Mouse (Mus musculus): ENCODE results near the gene Fndc1.

Gene Fndc1

DNA sequence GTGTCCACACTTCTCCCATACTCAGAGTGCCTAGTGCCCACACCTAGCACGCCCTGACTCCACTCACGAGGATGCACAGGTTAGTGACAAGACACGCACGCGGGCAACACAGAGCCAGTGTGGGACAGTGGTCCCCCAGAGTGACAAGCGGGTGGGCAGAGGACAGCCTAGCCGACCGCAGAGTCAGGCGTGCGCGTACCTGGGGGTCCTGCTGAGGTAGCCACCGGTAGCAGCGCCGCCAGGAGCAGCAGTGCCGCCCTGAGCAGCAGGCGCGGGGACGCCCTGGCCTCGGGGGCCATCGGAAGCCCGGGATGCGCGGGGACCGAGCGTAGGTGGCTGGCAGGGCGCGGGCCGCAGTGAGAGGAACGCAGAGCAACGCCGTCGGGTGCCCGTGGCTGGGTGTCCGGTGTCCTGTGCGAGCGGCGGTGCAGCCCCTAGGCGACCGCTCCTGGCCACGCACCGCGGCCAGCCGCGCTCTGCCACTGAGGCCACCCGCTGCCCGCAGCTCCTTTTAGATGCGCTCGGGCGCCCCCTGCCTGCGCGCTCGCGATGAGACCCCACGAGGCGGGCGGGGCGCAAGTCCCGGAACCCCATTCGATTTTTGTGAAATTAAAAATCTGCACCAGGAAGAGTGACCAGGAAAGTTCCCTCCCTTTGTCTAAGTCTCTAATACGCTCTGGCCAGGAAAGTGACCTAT, at the start of gene Fndc1:
Gene Fndc1 (minus strand): TSS at position 484 of the 697 bp plus-strand sequence.
- peak; percentile 59 for DNase-seq (ENCODE audit: low spot score)

DNA sequence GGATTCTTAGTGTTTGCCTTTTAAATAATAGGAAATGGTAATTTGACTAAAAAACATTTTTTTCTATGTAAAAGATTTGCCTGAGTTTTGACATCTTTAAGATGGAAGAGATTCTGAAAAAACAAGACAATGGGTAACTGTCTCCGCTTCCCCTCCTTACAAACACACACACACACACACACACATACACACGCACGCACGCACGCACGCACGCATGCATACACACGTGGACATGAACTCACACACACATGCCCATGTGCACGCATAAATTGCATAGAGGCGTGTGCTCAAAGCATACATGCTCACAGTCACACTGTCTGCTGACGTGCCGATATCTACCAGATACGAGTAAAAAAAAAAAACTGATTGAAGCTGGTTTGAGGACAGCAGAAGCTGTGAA, 49.4 kb upstream of the Fndc1 start:
- no peak for DNase-seq (ENCODE audit: low spot score)

DNA sequence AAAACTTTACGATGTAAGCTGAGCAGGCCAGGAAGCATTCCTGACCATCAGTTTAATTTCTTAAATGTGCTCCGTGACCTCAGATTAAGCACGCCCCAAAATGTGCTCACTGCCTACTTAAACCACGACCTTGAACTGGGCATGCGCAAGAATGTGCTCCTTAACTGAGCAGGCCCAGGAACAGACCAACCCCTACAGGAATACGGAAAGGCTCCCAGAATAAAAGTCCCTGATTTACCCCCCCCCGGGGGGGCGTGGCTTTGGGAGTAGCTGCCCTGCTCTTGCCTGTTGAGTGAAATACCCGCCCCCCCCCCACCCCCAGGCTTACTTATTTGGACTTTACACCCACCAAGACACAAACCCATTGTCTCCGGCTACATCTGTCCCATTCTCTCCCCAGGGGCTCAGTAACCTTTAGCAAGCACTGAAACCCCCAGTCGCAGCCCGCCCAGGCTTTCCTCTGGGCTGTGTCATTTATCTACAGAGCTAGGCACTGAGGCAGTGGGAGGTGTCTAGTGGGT, 48.9 kb upstream of the Fndc1 start:
- DNase-seq (ENCODE audit: low spot score): no peak

DNA sequence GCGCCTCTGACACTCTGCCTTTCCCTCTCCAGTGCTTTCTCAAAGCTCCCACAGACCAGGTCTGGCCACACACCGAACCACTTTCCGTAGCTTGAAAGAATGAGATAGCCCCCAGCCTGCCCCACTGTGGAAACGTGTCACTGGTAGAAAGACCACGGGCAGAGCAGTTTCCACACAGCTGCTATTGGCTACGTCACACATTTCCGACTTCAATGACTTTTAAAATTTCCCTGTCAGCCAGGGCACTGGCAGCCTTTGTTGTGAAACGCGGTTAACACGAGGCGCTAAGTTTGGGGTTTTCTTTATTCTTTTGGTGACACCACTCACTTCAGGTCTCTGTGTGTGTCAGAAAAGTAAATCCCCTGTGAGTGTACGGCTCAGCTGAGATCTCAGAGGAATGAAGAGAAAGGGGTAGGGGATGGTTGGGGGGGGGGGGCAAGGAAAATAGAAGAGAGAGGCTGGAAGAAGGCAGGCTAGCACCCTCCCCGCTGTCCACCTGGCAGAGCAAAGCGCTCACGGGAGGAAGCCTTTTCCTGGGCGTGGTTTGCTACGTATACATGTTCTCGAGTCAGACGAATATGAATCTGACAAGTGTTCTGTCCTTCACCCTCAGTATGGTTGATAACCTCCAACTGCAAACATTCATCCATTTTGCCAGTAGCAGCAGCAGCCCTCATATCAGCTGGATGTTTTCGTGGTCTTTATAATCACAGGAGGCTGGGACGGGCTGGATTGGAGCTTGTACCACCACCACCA, 47.9 kb upstream of the Fndc1 start:
- no peak for DNase-seq (ENCODE audit: low spot score)

DNA sequence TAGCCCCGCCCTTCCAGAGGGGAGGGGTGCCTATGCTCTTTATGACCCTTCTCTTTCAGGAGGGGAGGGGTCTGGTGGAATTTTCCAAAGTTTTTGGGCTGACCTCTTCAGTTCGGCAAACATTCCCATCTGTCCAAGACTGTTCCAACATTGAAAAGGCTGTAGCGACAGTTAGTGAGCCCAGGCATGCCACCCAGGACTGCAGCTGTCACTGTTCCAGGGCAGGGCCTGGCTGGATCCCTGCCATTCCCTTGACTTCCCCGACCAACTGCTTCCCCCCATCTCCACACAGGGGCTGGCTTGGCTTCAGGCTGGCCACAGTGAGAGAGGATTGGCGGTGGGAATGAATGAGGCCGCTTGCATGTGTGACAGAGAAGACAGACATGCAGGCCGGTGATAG, 46.3 kb upstream of the Fndc1 start:
- no peak for DNase-seq (ENCODE audit: low spot score)

DNA sequence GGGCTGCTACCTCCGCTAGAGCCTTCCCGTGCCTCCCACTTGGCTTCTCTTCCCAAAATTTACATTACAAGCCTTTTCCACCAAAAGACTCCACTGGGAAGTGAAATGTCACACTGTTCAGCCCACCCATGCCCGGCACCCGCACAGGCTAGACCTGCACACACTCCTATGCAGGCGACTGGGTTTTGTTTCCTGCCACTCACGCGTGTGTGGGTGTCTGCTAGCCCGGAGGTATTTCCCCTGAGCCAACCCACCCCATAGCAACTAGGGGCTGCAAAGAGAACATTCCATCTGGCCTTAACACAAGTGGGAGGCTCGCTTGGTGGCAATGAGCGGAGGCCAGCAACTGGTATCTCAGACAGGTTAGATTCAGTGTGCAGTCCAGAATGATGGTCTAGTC, 44.7 kb upstream of the Fndc1 start:
- DNase-seq (ENCODE audit: low spot score): peak; percentile 46

DNA sequence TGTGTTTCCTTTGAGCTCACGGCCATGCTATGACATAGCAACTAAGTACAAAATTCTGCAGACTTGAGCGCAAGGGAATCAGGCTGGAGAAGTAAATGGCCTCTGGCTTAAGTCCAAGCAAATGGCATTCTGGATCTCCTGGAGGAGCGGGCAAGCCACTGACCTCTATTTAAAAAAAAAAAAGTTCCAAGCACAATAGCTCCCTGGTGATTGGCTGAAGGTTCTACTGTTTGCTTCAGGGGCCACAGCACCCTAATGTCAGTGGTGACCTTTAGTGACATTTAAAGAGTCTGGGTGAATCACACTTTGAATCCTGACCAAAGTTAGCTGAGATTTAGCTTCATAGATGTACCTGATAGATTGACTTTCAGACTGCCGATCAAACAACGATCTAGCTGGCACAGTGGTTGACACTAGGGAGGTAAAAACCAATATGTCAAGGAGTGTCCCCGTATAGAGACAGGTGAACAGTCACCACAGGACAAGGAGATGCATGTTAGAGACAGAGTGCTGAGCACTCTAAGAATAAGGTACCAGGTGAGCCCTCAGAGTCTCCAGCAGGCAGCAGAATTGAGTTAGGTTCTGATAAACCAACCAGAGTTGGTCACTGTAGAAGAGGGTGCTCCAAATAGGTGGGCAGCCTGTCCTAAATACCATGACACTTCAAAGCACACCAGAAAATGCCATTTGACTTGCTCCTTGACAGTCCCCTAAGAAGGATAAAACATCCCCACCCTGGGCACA, 43.9 kb upstream of the Fndc1 start:
- no peak for DNase-seq (ENCODE audit: low spot score)

DNA sequence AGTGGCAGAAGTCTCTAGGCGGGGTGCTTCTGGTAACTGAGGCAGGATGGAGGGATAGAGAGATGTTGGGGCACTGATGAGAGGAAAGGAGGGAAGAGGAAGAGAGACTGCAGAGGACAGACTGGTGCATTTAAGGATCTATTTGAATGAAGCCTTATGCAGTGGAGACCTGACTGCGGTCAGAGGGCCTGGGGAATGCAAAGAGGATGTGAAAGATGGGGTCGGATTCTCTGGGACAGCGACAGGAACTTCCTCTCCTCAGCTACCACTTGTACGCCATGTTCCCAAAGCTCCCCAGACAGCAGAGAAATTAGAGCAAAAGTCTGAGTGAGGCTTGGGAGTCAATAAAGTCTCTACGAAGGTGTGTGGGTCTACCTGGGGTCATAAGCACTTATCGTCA, 42.0 kb upstream of the Fndc1 start:
- peak; percentile 28 for DNase-seq (ENCODE audit: low spot score)

DNA sequence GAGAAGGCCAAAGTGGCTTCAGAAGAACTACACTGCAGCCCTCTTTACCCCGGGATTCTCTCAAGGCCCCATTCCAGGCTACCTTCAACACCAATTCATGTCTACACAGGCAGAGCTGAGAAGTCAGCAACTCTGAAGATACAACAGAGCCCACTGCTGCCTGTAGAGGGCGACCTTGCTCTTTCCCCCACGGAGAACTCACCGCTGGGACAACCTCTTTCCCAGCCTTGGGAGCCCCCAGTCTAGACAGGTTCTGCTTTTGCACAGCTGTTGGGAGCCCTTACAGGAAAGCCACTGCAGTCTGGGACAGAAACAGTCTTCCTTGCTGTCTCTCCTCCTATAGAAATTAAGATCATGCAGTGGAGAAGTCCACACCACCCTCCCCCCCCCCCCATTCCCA, 41.5 kb upstream of the Fndc1 start:
- peak; percentile 83 for DNase-seq (ENCODE audit: low spot score)

DNA sequence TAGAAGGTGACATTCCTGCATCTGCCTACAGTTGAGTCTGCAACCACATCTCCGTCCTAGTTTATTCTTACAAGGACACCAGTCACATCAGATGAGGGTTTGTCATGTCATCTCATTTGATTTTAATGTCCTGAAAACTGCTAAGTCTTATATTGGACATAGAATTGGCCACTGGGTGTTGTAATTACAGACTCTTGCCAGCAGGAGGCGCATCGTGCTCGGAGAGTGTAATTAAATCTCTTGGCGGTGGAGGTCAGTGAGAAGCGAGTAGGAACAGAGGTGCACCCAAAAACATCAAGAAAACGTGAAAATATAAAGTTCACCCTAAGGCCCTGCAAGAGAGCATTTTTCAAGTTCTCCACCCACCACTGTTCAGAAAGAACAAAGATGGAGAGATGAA, 37.6 kb upstream of the Fndc1 start:
- DNase-seq (ENCODE audit: low spot score): no peak

DNA sequence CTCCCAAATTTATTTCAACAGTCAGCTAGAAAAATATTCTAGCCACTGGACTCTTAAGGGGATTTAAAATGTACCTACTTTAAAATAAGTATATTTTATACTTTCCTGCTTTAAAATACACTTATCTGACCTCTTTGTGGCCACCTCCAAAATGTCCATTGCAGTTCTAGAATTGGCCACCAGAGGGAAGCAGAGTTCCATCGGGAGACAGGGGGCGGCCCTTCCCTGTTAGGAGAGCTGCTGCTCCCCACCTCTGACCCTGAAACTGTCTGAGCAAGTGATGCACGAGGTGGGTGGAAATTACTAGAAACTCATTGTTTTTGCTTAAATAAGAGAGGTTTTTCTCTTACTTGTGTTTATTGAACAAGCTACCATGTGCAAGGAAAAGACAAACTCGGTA, 36.6 kb upstream of the Fndc1 start:
- peak; percentile 66 for DNase-seq (ENCODE audit: low spot score)

DNA sequence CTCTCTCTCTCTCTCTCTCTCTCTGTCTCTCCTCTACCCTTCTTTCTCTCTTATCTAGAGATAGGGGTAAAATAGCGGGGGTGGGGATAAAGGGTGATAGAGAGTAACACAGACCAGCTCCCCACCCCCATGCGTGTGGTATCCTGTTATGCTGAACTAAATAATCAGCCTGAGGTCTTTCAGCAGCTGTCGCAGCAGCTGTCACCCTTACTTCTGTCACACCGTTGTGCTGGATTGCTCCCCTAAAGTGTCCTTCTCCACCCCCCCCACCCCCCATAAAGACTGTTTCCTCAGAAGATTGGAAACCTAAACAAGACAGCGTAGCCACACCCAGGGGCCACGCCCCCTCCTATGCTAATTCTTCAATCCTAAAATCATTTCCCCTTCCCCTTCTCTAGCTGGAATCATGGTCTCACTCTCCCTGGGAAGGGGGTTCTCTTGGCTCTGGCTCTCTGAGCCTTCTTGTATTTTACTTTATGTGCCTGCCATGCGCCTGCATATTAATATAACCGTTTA, 33.8 kb upstream of the Fndc1 start:
- DNase-seq (ENCODE audit: low spot score): no peak

DNA sequence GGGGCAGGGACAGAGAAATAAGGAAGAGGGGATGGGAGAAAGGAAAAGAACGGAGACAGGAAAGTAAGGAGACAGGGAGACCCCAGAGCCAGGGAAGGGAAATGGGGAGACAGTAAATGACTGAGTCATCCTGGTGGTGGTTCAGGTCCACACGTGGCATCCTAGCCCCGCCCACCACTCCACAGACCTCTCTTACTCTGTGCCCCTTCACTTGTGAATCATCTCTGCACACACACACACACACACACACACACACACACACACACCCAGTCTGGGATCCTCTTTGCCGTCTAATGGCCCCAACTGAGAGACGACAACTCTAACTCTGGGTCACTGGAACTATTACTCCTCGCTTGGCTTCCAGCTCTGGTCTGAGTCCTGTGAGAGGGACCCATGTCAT, 30.6 kb upstream of the Fndc1 start:
- no peak for DNase-seq (ENCODE audit: low spot score)

DNA sequence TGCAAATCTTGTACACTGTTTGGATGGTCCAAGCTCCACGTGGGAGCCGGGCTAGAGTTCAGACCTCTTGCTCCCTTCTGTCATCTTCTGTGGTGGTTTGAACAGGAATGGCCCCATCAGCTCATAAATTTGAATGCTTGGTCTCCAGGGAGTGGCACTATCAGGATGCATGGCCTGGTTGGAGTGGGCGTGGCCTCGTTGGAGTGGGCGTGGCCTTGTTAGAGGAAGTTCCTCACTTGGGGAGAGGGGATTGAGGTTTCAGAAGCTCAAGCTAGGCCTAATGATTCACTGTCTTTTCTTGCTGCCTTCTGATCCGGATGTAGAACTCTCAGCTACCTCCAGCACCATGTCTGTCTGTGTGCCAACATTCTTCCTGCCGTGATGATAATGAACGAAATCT, 28.7 kb upstream of the Fndc1 start:
- DNase-seq (ENCODE audit: low spot score): no peak

DNA sequence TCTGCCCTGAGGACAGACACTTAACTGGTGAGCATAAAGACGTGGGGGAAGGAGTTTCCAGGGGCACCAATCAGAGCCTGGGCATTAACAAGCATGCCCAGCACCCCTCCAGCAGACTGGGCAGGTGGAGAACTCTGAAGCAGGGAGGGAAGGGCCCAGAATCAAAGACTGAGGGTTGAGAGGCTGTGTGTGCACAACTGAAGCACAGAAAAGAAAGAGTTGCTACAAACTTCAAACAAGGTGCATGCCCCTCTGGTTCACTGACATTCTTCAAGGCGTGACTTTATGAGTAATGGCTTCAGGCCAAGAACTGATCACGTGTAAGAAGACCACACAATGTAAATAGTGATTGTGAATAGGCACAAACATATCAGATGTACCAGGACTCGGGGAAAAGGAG, 24.9 kb upstream of the Fndc1 start:
- no peak for DNase-seq (ENCODE audit: low spot score)

DNA sequence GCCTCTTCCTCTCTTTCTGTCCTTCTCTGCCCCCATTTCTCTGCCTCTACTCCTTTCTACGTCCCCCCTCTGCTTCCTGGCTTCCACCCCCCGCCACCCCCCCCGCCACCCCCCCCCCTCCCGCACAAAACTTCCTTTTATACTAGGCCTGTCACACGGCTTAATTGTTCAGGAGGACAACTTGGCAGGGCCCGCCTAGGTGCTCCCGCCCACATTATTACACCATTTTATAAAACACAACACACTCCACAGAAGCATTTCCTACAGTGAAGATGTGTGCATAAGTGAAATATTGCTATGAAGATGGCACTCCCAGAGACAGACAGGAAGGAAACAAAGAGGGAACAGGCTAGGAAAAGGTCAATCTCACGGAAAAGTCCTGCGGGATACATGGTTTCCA, 24.4 kb upstream of the Fndc1 start:
- DNase-seq (ENCODE audit: low spot score): no peak

DNA sequence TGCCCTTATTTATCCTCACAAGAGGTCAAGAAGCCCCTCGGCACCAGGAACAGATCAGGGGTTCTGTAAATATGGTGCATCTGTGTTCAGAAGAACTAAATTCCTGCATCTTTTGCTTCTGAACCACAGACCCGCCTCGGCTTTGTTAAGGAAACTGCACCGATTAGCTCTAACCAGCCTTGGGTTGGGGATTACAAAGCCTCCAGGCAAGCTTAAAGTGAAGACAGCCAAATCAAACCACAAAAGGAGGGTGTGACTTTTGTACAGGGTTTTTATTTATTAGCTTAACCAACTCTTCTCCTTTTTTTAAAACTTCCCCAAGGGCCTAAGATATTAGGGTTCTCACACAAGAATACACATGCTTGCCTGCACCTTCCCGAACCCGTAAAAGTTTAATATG, 23.1 kb upstream of the Fndc1 start:
- DNase-seq (ENCODE audit: low spot score): no peak

DNA sequence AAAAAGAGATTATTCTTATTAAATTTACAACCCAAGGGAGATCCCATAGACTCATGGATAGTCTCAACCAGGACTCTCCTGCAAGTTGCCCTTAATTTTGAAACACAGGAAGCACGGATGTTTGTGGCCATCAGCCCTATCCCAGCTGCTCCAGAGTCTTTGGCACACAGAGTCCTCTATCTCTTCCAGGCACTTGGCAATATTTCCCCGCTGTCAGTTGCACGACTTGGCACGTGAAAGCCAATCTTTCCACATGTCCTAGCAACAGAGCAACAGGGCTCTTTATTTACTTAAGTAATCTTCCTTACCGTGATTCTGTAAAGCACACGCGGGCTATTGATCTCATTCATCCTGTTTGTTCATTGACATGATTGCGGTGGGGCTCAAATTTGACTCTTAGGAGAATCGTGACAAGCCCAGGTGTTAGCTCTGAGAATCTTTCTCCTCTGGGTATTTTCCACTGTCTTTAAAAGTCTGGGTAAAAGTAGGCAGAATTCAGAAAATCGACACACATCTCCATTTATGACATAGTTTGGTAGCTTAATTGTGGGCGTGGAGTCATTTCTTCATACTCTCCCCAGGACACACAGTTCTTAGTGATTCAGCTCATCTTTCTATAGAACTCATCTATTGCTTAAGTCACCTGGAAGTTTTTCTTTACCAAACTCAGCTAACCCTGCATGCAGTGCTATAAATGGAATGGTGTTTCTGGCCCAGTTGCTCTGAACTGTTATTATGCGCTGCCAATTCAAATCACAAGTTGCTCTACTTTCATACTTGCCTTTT, 13.6 kb upstream of the Fndc1 start:
- peak; percentile 17 for DNase-seq (ENCODE audit: low spot score)

DNA sequence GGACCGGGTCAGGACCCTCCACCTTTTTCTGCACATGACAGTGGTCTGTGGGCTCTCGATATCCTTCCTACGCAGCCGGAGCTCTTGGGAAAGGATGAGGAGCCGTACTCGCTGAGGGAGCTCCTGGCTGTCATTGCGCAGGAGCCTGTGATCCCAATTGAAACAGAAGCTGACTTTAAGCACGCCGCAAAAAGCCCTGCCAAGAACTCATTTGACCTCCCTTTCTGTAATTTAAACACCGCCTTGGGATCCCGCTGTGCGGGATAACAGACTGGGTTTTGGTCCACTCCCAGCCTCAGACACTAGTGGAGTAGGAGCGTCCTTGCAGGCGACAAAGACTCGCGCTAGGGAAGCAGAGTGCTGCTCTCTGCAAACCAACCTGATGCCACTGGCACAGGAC, 484 bp upstream of the Fndc1 start:
- no peak for DNase-seq (ENCODE audit: low spot score)

DNA sequence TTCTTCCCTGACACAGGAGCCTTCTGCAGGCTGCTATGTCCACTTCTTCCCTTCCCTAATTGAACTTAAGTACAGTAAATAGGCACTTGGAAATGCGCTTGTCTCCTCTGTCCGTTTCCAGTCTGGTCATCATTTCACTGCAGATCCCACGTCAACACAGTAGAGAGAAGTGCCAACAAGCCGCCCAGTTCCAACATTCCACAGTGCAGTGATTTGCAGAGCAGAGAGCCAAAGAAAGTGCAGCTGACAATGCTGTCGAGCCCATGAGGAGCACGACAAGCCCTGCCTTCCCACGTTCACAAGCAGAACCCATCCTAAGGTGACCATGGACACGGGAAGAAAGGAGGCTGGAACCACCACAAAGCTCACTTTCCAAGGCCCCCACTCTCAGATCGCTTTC, 1.7 kb downstream of the Fndc1 start:
- DNase-seq (ENCODE audit: low spot score): no peak

DNA sequence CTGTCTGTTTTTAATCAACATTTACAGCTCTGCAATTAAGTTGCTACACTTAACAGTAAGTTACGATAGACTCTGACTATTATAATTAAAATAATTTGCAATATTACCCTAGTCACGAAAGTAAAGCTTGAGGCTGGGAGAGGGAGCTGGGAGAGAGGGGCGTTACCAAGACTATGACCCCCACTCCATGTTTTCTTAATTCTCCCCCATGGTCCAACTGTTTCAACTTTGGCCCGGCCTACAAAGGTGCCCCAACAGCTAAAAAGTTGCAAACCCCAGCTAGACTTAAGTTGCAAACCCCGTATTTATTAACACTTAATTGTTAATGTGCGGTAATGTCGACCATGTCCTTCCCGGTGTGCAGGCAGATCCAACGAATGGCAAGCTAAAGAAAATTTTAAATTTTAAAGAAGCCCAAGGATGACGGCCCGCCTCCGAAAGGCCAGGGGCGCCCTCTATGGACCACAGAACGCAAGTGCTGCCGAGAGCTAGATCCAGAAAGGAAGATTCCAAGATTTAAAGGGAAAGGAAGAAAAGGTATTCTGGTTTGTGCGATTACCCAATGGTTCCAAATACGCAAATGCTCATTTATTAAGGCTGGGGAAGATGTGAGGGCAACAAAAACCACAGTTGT, 5.4 kb downstream of the Fndc1 start:
- peak; percentile 59 for DNase-seq (ENCODE audit: low spot score)

Measured in layer of hippocampus, adult 11-12 months (tissue).